Mouse (Mus musculus) CH12.LX (cell line): Measurements from ENCODE around the gene Col4a2.

ENCODE experiments used
- CTCF ChIP-seq, 2 experiments: IDR thresholded peaks in 1 of 2; conservative IDR thresholded peaks in 1 of 2; 2 replicates each; pipeline ENCODE4 v1.5.1; 2011 to 2012; ENCODE audit warnings: low read depth in 2 of 2, low read length in 2 of 2, improper control_type of control experiment in 1 of 2, inconsistent platforms in 1 of 2, mild to moderate bottlenecking in 1 of 2, moderate library complexity in 1 of 2
- JUND ChIP-seq: conservative IDR thresholded peaks from 2 replicates; pipeline ENCODE4 v1.6.1; 2011; ENCODE audit warnings: low read depth, low read length, improper control_type of control experiment

GRCm38 (mm10) chr8:11421105-11421504, 108.5 kb downstream of the Col4a2 start:
- TF ChIP-seq CTCF (conservative IDR thresholded peaks at IDR 0.05 in 1 of 2, IDR thresholded peaks at IDR 0.05 in 1 of 2; ENCODE audit: low read depth in 2 of 2, low read length in 2 of 2) (peak; percentile 41 to 77), JUND (no peak)
